Mouse (Mus musculus) small intestine, adult 2 months (tissue): ENCODE data around the gene Klk1b24. TPM values are rescaled to one million over a fixed set of nuclear protein-coding genes. Genes with fewer than 3 reads are reported as not detected.
"Not testable (repeated sequence)": the region's sequence is repeated elsewhere in the genome, so short reads cannot be mapped to it uniquely, and the experiment has no call there.

Source experiments
- H3K27ac ChIP-seq: fragments of 200-500 bp; 2 replicates; pipeline ENCODE4 v1.5.1; 2012; ENCODE audit warnings: low read depth, low read length, control low read depth, inconsistent platforms; ENCODE audit not compliant: insufficient read depth
- H3K27me3 ChIP-seq: fragments of 200-500 bp; 2 replicates; pipeline ENCODE4 v1.6.1; 2012; ENCODE audit warnings: mild to moderate bottlenecking, moderate library complexity, low read length, inconsistent platforms; ENCODE audit not compliant: control insufficient read depth, insufficient read depth
- H3K36me3 ChIP-seq: fragments of 200-500 bp; 2 replicates; pipeline ENCODE4 v1.6.1; 2012; ENCODE audit warnings: mild to moderate bottlenecking, low read length, control low read depth, inconsistent platforms; ENCODE audit not compliant: control insufficient read depth, insufficient read depth
- H3K4me1 ChIP-seq: fragments of 200-500 bp; 2 replicates; pipeline ENCODE4 v1.6.1; 2012; ENCODE audit warnings: low read length, inconsistent platforms, mixed read lengths; ENCODE audit not compliant: control insufficient read depth, insufficient read depth, insufficient read length
- H3K4me3 ChIP-seq: fragments of 200-500 bp; 2 replicates; pipeline ENCODE4 v1.5.1; 2012; ENCODE audit warnings: low read depth, mild to moderate bottlenecking, control low read depth, inconsistent platforms, low read length, moderate library complexity
- CTCF ChIP-seq: fragments of 200-500 bp; IDR thresholded peaks from 2 replicates; pipeline ENCODE4 v1.5.1; 2012; ENCODE audit warnings: low read depth, mild to moderate bottlenecking, control low read depth, inconsistent platforms, low read length, moderate library complexity, mixed read lengths; ENCODE audit not compliant: insufficient replicate concordance, insufficient read length; ENCODE audit errors: extremely low read depth
- POLR2A ChIP-seq: fragments of 200-500 bp; IDR thresholded peaks from 2 replicates; pipeline ENCODE4 v1.6.1; 2012; ENCODE audit warnings: low read depth, mild to moderate bottlenecking, control low read depth, inconsistent platforms, low read length, moderate library complexity
- WGBS: fragments of 180-500 bp; shearing (Covaris S2); methylation state at CpG from one replicate; pipeline ENCODE4 v1.1.7; 2018; 5-methylcytosine and 5-hydroxymethylcytosine counted together
- polyA plus RNA-seq: library from polyadenylated mRNA; depleted of rRNA; stranded (reverse); fragments of >200 nt; gene quantifications from 2 replicates; pipeline ENCODE4 v1.2.3, GENCODE M21; 2012; rRNA removed

Klk1b24 gene
- polyA plus RNA-seq = 1.9 TPM in 1 of 2 replicates, not detected in the other

GRCm38 (mm10) chr7:44187936-44188335 lies at the start of gene Klk1b24:
Gene Klk1b24, plus strand, starts transcription at chr7:44188236.
- H3K36me3 ChIP-seq, H3K4me3 ChIP-seq, H3K27me3 ChIP-seq, H3K4me1 ChIP-seq, H3K27ac ChIP-seq: not testable (repeated sequence)

DNA sequence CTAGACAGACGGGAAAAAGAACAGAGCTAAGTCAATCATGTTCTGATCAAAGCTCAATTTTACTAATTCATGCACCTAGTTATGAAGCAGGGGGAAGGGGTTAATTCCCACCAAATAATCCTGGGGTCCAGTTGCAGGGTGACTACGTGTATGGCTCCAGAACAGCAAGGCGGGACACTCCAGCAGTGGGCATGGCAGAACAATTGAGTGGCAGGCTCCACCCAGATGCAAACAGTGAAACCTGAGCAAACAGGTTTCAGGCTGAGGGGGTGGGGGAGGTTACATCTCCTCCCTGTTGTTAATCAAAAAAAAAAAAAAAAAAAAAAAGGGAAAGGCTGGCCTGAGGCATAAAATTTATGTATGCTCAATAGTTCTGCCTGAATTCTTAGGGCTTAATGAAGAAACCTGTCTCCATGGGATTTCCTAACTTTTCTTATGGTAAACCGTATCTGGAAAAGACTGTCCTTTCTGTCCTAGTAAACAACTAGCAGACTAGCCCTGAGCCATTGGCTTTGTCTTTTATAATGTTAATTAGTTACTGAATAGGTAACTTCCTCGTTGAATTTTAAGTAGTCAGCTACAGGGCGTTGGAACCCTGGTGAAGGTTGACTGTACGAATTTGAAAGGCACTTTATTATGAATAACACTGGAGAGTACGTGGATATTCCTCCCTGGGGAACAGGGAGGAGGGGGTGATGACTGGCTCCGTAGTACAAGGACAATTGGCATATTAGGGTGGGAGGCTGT lies 8.6 kb upstream of the Klk1b24 start:
- Histone ChIP-seq H3K27ac (no peak overlapping the region), H3K27me3 (no peaks in the 10 kb centered on the region), H3K4me3 (no peak overlapping the region), H3K36me3 (no peaks in the 10 kb centered on the region), H3K4me1 (no peaks in the 10 kb centered on the region; the same call in 1 of the 2 replicates)
- TF ChIP-seq POLR2A (no peak), CTCF (no peak)
- 23% methylated on average over 9 of the region's 9 CpGs for WGBS

DNA sequence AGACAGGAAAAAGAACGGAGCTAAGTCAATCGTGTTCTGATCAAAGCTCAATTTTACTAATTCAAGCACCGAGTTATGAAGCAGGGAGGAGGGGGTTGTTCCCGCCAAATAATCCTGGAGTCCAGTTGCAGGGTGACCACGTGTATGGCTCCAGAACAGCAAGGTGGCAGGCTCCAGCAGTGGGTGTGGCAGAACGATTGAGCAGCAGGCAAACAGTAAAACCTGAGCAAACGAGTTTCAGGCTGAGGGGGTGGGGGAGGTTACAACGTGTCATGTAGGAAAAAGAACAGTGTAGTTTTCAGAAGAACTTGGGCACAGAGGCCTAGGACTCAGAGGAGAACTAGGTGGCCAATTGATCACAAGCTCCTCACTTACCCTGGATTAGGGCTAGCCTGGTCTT lies 1.5 kb upstream of the Klk1b24 start:
- H3K27ac ChIP-seq, H3K4me1 ChIP-seq, H3K4me3 ChIP-seq, H3K36me3 ChIP-seq, H3K27me3 ChIP-seq: not testable (repeated sequence)
- WGBS = 19% methylated on average over 8 of the region's 8 CpGs

DNA sequence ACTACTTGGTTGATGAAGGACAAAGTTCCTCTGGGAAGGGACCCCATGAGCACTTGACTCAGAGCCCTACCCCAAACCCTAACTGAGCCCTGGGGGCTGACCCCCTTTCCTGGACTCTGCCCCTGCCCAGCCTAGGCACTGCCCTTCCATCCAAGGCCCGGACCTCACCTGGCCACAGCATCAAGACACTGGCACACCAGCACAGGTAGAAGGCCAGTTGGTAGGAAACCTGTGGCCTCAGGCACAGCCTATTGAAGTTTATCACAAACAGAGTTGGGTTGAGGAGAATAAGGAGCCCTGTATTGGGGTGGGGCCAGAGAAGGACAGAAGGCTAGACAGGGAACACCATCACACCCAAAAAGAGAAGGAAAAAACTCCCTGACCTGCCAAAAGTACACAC lies 5.4 kb downstream of the Klk1b24 start:
- H3K27me3 ChIP-seq, H3K36me3 ChIP-seq, H3K27ac ChIP-seq, H3K4me1 ChIP-seq, H3K4me3 ChIP-seq: not testable (repeated sequence)
- 93% methylated on average over 1 of the region's 1 CpGs for WGBS

DNA sequence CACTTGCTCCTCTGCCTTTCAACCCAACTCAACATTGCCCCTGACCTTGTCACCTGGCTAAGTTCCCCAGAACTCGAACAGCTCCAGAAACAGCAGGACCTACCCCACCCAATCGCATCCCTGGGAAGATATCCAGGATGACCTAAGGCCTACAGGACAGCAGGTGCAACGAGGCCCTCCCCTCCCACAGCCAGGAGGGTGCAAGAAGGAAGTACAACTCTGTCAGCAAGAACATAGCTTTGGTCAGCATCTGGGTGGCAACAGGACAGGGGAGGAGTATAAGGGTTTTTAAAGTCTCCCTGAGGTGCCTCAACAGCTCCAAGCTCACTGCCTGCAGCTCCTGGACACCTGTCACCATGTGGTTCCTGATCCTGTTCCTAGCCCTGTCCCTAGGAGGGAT lies 9.9 kb downstream of the Klk1b24 start, which contains the start of gene Klk1b3:
Gene Klk1b3 (plus strand): TSS at position 301 of the 400 bp plus-strand sequence.
- H3K27ac ChIP-seq = no peak within 1 kb of the TSS
- no peaks in the 10 kb centered on the region for H3K4me1 ChIP-seq
- no peaks in the 10 kb centered on the region for H3K27me3 ChIP-seq
- no peak for TF ChIP-seq CTCF
- TF ChIP-seq POLR2A = no peak
- no peaks in the 10 kb centered on the region for H3K36me3 ChIP-seq
- WGBS = 25% methylated on average over 3 of the region's 3 CpGs
- no peak within 1 kb of the TSS for H3K4me3 ChIP-seq

GRCm38 (mm10) chr7:44207135-44207534 lies 19.1 kb downstream of the Klk1b24 start, which contains the start of gene Klk1b4:
Gene Klk1b4, plus strand, starts transcription at chr7:44207435.
- not testable (repeated sequence) for H3K36me3 ChIP-seq, H3K27me3 ChIP-seq, H3K4me3 ChIP-seq, H3K27ac ChIP-seq, H3K4me1 ChIP-seq
- 12% methylated on average over 3 of the region's 3 CpGs for WGBS

DNA sequence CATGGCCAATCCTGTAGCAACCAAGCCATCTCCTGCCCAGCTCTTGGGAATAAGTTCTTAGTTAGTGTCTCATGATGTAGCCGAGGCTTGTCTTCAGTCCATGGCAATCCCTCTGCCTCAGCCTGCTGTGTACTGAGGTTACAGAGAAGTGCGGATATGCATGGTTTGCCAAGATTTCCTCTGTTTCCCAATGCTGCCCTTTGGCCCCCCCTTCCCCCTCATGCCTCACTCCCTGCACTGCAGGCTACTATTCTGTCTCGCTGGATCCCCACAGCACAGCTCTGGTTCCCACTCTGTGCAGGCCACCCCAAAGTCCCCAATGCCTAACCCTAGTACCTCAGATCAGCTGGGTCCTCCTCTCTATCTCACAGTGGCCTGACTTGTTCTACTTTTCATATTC lies 20.3 kb downstream of the Klk1b24 start:
- no peak for TF ChIP-seq CTCF
- TF ChIP-seq POLR2A = no peak
- no peaks in the 10 kb centered on the region for H3K4me1 ChIP-seq
- no peak overlapping the region for H3K4me3 ChIP-seq
- H3K36me3 ChIP-seq = no peaks in the 10 kb centered on the region
- no peaks in the 10 kb centered on the region for H3K27me3 ChIP-seq
- no peak overlapping the region for H3K27ac ChIP-seq
- WGBS = 84% methylated on average over 3 of the region's 3 CpGs

GRCm38 (mm10) chr7:44215645-44216044 lies 27.6 kb downstream of the Klk1b24 start, which contains the start of gene Klk1b5:
Gene Klk1b5, plus strand, starts transcription at chr7:44215945.
- TF ChIP-seq CTCF (no peak), POLR2A (no peak)
- Histone ChIP-seq H3K27ac (no peak within 1 kb of the TSS), H3K4me1 (peaks cover 11% of the 10 kb centered on the region; the same call in 1 of the 2 replicates), H3K4me3 (no peak within 1 kb of the TSS), H3K27me3 (no peaks in the 10 kb centered on the region), H3K36me3 (no peaks in the 10 kb centered on the region)
- 84% methylated on average over 1 of the region's 1 CpGs for WGBS

DNA sequence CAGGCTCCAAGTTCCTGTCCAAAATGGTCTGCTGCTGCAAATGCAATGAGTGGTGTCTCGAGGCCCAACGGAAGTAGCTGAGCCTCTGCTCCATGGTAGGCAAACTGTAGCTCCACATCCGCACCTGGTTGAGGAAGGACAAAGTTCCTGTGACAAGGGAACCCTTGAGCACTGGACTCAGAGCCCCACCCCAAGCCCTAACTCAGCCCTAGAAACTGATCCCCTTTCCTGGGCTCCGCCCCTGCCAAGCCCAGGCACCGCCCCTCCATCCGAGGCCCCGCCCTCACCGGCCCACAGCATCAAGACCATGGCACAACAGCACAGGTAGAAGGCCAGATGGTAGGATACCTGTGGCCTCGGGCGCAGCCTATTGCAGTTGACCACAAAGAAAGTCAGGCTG lies 33.6 kb downstream of the Klk1b24 start:
- not testable (repeated sequence) for H3K27me3 ChIP-seq
- peaks cover 15% of the 10 kb centered on the region; the same call in 1 of the 2 replicates for H3K4me1 ChIP-seq
- WGBS = 28% methylated on average over 9 of the region's 10 CpGs

DNA sequence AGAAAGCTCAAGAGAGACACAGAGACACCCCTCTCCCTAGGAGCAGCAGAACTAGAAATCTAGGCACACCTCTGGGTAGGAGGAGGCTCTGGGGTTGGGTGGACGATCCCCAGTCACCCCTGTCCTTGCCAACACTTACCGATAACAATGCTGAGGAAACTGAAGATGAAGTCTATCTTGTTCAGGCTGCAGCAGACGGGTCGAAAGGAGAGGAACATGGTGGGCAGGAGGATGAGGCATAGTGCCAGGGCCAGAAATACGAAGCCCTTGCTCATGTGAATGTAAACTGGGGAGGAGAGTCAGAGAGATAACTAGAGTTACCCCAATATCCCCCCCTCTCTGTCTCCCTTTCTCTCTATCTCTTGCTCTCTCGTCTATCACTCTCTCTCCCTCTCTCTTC lies 34.3 kb downstream of the Klk1b24 start:
- H3K27ac ChIP-seq, H3K27me3 ChIP-seq, H3K4me3 ChIP-seq, H3K36me3 ChIP-seq: not testable (repeated sequence)
- peaks cover 13% of the 10 kb centered on the region; the same call in 1 of the 2 replicates for H3K4me1 ChIP-seq
- WGBS = 76% methylated on average over 6 of the region's 6 CpGs

More for the DNA sequence above, 33.6 kb downstream of the Klk1b24 start:
- H3K27ac ChIP-seq = peak overlapping the region; percentile 6; the same call in 1 of the 2 replicates
- not testable (repeated sequence) for H3K36me3 ChIP-seq, H3K4me3 ChIP-seq
